Mouse (Mus musculus): ENCODE results near the gene Trim33. TPM values are rescaled to one million over a fixed set of nuclear protein-coding genes. Genes with fewer than 3 reads are reported as not detected.

The Trim33 gene
- polyA plus RNA-seq, 1 experiment from 2014 or later = 7.6 TPM

GRCm38 (mm10) chr3:103405135-103405534 lies 126.0 kb downstream of the Trim33 start:
- Histone ChIP-seq H3K4me2 (no peak overlapping the region), H3K27ac (no peak overlapping the region), H3K27me3 (no peaks in the 10 kb centered on the region), H3K4me1 (replicated peaks) (no peaks in the 10 kb centered on the region), H3K9ac (no peak overlapping the region), H3K9me3 (replicated peaks) (no peaks in the 10 kb centered on the region), H3K36me3 (no peaks in the 10 kb centered on the region), H3K4me3 (replicated peaks) (no peak overlapping the region)
- DNase-seq (no peak), ATAC-seq (ENCODE audit: low read depth) (no peak)
- WGBS (ENCODE audit: insufficient replicate concordance) = 54% methylated on average over 2 of the region's 2 CpGs

GRCm38 (mm10) chr3:103405871-103406765 lies 127.0 kb downstream of the Trim33 start:
- no peak for DNase-seq
- H3K27ac ChIP-seq = no peak overlapping the region
- ATAC-seq (ENCODE audit: low read depth) = no peak

More at GRCm38 (mm10) chr3:103405871-103406765, 127.0 kb downstream of the Trim33 start:
- 75% methylated on average over 11 of the region's 11 CpGs for WGBS (ENCODE audit: insufficient replicate concordance)
- H3K36me3 ChIP-seq = no peaks in the 10 kb centered on the region
- H3K9ac ChIP-seq = no peak overlapping the region
- H3K4me2 ChIP-seq = no peak overlapping the region
- no peaks in the 10 kb centered on the region for H3K27me3 ChIP-seq
- H3K4me3 ChIP-seq (replicated peaks) = no peak overlapping the region
- no peaks in the 10 kb centered on the region for H3K4me1 ChIP-seq (replicated peaks)
- H3K9me3 ChIP-seq (replicated peaks) = no peaks in the 10 kb centered on the region

Other genes starting within 250 kb of the Trim33 start
- 45.1 and 47.1 TPM in 2 replicates for gene Nras, start 221.0 kb upstream of the Trim33 start, polyA plus RNA-seq (2015; fragmentation: Nextera tagmentation; extraction: Ambion mirVana)
- gene Ampd1, start 205.3 kb upstream of the Trim33 start, polyA plus RNA-seq (2015; fragmentation: Nextera tagmentation; extraction: Ambion mirVana) = 0.17 and 0.38 TPM in 2 replicates
- 8.6 and 9.7 TPM in 2 replicates for gene Dennd2c, start 176.7 kb upstream of the Trim33 start, polyA plus RNA-seq (2015; fragmentation: Nextera tagmentation; extraction: Ambion mirVana)
- gene Bcas2, start 107.6 kb upstream of the Trim33 start, polyA plus RNA-seq (2015; fragmentation: Nextera tagmentation; extraction: Ambion mirVana) = 211 and 253 TPM in 2 replicates

Measured in liver, embryonic 13.5 days (tissue).